Mouse (Mus musculus): Measurements from ENCODE around the gene Sgk1. TPM values are rescaled to one million over a fixed set of nuclear protein-coding genes. Genes with fewer than 3 reads are reported as not detected.

The Sgk1 gene
- polyA plus RNA-seq, 2 experiments = 33.4 to 39.9 TPM

GRCm38 (mm10) chr10:21923495-21923952 lies 41.5 kb downstream of the Sgk1 start:
- peak overlapping the region; percentile 34 for H3K9ac ChIP-seq (ENCODE audit: low read depth, low read length, severe bottlenecking)
- no peaks in the 10 kb centered on the region for H3K27me3 ChIP-seq (ENCODE audit: control insufficient read depth, insufficient read depth, low read length)
- no peaks in the 10 kb centered on the region for H3K9me3 ChIP-seq (ENCODE audit: control insufficient read depth, low read length)
- peaks cover 22% of the 10 kb centered on the region for H3K4me1 ChIP-seq (ENCODE audit: control insufficient read depth, insufficient read depth, low read length)
- DNase-seq (ENCODE audit: low spot score) (peak; percentile 41), ATAC-seq (ENCODE audit: low FRiP score, low read depth) (peak; percentile 72; the same call in 1 of the 2 replicates)
- peak overlapping the region; percentile 48 for H3K4me2 ChIP-seq (replicated peaks; ENCODE audit: low read depth, low read length, severe bottlenecking)
- no peak for TF ChIP-seq POLR2A (IDR thresholded peaks at IDR 0.05; ENCODE audit: borderline replicate concordance, extremely low read depth, insufficient read depth, insufficient read length)
- WGBS = 6% methylated on average over 9 of the region's 9 CpGs
- no peaks in the 10 kb centered on the region for H3K36me3 ChIP-seq (ENCODE audit: control insufficient read depth, insufficient read depth, low read length)
- peak overlapping the region; percentile 78 for H3K27ac ChIP-seq (replicated peaks; ENCODE audit: low read depth, low read length)
- 0 out of 2 replicates have a peak overlapping the region, but pooled peaks have one; percentile 7 for H3K4me3 ChIP-seq (replicated peaks; ENCODE audit: low read length)

DNA sequence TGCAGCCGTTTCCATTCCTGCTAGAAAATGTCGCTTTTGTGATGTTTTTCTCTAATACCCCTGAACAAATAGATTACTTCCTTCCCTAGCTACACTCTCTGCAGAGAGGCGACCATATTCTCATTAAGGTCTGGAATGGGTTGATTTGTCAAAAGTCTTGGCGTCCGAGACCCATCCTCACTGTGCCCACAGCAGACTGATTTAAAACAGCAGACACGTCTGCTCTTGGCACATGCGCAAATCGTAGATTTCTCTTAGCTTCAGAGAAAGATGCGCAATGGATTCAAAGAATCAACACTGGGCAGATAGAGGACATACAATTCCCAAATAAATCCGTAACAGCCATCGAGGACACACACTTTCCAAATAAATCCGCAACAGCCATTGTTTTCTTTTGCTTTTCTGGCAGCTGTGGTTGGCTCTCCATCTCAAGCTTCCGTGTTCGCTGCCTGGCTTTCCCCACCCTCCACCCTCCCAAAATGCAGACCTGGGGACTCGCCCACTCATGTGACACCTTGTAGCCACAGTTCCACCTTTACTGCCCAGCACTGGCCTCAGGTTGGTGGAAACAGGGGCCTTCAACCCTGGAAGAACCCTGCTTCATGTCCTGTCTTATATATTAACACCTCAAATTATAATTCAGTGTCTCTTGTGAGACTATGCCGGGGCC lies 42.2 kb downstream of the Sgk1 start:
- ATAC-seq (ENCODE audit: low FRiP score, low read depth) (no peak; the same call in 1 of the 2 replicates), DNase-seq (ENCODE audit: low spot score) (no peak)
- Histone ChIP-seq H3K36me3 (ENCODE audit: control insufficient read depth, insufficient read depth, low read length) (no peaks in the 10 kb centered on the region), H3K9ac (ENCODE audit: low read depth, low read length, severe bottlenecking) (no peak overlapping the region), H3K27me3 (ENCODE audit: control insufficient read depth, insufficient read depth, low read length) (no peaks in the 10 kb centered on the region), H3K27ac (replicated peaks; ENCODE audit: low read depth, low read length) (peak overlapping the region; percentile 78), H3K9me3 (ENCODE audit: control insufficient read depth, low read length) (no peaks in the 10 kb centered on the region), H3K4me2 (replicated peaks; ENCODE audit: low read depth, low read length, severe bottlenecking) (peak overlapping the region; percentile 48; the same call in 1 of the 2 replicates), H3K4me1 (ENCODE audit: control insufficient read depth, insufficient read depth, low read length) (peaks cover 22% of the 10 kb centered on the region), H3K4me3 (replicated peaks; ENCODE audit: low read length) (no peak overlapping the region)
- TF ChIP-seq POLR2A (IDR thresholded peaks at IDR 0.05; ENCODE audit: borderline replicate concordance, extremely low read depth, insufficient read depth, insufficient read length) = no peak
- 63% methylated on average over 16 of the region's 16 CpGs for WGBS

- Histone ChIP-seq H3K9ac (ENCODE audit: low read depth, low read length, severe bottlenecking) (no peak overlapping the region), H3K4me2 (replicated peaks; ENCODE audit: low read depth, low read length, severe bottlenecking) (no peak overlapping the region), H3K36me3 (ENCODE audit: control insufficient read depth, insufficient read depth, low read length) (no peaks in the 10 kb centered on the region), H3K27me3 (ENCODE audit: control insufficient read depth, insufficient read depth, low read length) (no peaks in the 10 kb centered on the region), H3K4me3 (replicated peaks; ENCODE audit: low read length) (no peak overlapping the region), H3K9me3 (ENCODE audit: control insufficient read depth, low read length) (no peaks in the 10 kb centered on the region), H3K27ac (replicated peaks; ENCODE audit: low read depth, low read length) (no peak overlapping the region), H3K4me1 (ENCODE audit: control insufficient read depth, insufficient read depth, low read length) (peaks cover 22% of the 10 kb centered on the region)
- DNase-seq (ENCODE audit: low spot score) = no peak
- no peak for ATAC-seq (ENCODE audit: low FRiP score, low read depth)
- no peak for TF ChIP-seq POLR2A (IDR thresholded peaks at IDR 0.05; ENCODE audit: borderline replicate concordance, extremely low read depth, insufficient read depth, insufficient read length)
- WGBS = 93% methylated on average over 5 of the region's 5 CpGs
Observed at GRCm38 (mm10) chr10:21926941-21927340, 45.0 kb downstream of the Sgk1 start.

GRCm38 (mm10) chr10:21930781-21931380 lies 48.9 kb downstream of the Sgk1 start:
- no peak for TF ChIP-seq POLR2A (IDR thresholded peaks at IDR 0.05; ENCODE audit: borderline replicate concordance, extremely low read depth, insufficient read depth, insufficient read length)
- Histone ChIP-seq H3K27me3 (ENCODE audit: control insufficient read depth, insufficient read depth, low read length) (no peaks in the 10 kb centered on the region), H3K36me3 (ENCODE audit: control insufficient read depth, insufficient read depth, low read length) (no peaks in the 10 kb centered on the region), H3K4me1 (ENCODE audit: control insufficient read depth, insufficient read depth, low read length) (no peaks in the 10 kb centered on the region), H3K4me3 (replicated peaks; ENCODE audit: low read length) (no peak overlapping the region), H3K9me3 (ENCODE audit: control insufficient read depth, low read length) (no peaks in the 10 kb centered on the region), H3K9ac (ENCODE audit: low read depth, low read length, severe bottlenecking) (no peak overlapping the region), H3K4me2 (replicated peaks; ENCODE audit: low read depth, low read length, severe bottlenecking) (no peak overlapping the region), H3K27ac (replicated peaks; ENCODE audit: low read depth, low read length) (no peak overlapping the region)
- ATAC-seq (ENCODE audit: low FRiP score, low read depth) (no peak), DNase-seq (ENCODE audit: low spot score) (no peak)
- WGBS = 81% methylated on average over 10 of the region's 10 CpGs

GRCm38 (mm10) chr10:21932791-21933190 lies 50.8 kb downstream of the Sgk1 start:
- H3K4me1 ChIP-seq (ENCODE audit: control insufficient read depth, insufficient read depth, low read length) = peaks cover 14% of the 10 kb centered on the region
- no peaks in the 10 kb centered on the region for H3K36me3 ChIP-seq (ENCODE audit: control insufficient read depth, insufficient read depth, low read length)
- ATAC-seq (ENCODE audit: low FRiP score, low read depth) = no peak
- H3K27me3 ChIP-seq (ENCODE audit: control insufficient read depth, insufficient read depth, low read length) = no peaks in the 10 kb centered on the region
- WGBS = 79% methylated on average over 3 of the region's 3 CpGs
- no peaks in the 10 kb centered on the region for H3K9me3 ChIP-seq (ENCODE audit: control insufficient read depth, low read length)
- H3K27ac ChIP-seq (replicated peaks; ENCODE audit: low read depth, low read length) = no peak overlapping the region
- no peak for TF ChIP-seq POLR2A (IDR thresholded peaks at IDR 0.05; ENCODE audit: borderline replicate concordance, extremely low read depth, insufficient read depth, insufficient read length)
- H3K9ac ChIP-seq (ENCODE audit: low read depth, low read length, severe bottlenecking) = no peak overlapping the region
- H3K4me2 ChIP-seq (replicated peaks; ENCODE audit: low read depth, low read length, severe bottlenecking) = no peak overlapping the region
- H3K4me3 ChIP-seq (replicated peaks; ENCODE audit: low read length) = no peak overlapping the region
- DNase-seq (ENCODE audit: low spot score) = no peak

Measured in limb, embryonic 14.5 days (tissue).